Mouse (Mus musculus): Measurements from ENCODE around the gene Vps53.

Gene Vps53

DNA sequence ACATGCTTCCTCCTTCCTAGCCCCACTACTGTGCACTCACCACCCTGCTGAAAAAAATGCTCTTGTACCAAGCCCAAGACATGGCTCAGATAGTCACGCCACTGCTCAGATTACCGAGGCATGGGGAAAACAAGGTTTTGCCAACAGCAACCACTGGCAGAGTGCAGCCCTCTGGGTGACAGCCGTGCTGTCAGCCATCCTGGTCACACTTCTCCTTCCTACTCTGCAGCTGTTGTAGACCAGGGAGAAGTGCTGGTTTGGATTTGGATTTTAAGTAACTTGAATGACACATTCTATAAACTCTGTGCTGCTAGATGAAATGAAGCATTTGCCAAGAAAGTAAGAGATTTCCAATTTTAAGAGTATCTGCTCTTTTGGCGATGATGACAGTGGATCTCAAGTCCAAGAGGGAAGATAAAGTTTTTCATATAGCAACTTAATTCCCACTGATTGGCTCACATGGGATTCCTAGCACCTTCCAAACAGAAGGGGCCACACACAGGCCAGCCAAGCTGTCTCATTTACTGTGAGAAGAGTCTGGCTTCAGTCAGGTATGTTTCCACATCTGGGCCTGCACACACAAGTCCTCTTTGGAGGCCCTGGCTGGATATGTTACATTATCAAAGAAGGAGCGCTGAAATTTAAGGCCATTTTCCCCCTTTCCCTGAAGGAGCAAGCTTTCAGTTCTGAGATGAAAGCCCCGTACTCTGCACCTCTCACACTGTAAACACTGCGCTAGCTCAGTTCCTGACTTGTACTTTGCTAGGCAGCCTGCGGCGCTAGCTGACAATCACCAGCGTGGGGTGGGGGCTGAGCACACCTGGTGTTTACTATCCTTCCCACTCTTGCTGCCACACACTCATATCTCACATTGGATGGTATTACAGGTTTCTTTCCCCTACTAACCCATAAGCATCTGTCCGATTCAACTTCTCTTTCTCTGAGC is 72.6 kb downstream of the Vps53 start:
- no peak for DNase-seq

DNA sequence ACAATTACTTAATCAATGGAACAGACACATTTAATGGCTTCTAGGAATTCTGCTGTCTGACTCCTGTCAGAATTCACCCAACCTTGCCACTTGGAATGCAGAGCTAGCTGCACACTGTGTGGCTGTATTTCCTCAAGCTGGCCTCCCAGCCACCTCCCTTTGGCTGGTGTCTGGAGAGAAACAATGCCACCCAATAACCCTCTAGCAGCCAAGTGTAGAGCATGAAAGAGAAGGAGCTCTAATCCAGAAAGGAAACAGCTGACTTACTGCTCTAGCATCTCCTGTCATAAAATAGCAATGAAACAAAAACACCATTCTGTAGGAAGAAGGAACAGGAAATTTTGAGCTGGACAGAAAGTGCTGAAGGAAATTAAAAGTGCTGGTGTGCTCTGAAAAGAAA is 78.3 kb downstream of the Vps53 start:
- DNase-seq: peak; percentile 57

DNA sequence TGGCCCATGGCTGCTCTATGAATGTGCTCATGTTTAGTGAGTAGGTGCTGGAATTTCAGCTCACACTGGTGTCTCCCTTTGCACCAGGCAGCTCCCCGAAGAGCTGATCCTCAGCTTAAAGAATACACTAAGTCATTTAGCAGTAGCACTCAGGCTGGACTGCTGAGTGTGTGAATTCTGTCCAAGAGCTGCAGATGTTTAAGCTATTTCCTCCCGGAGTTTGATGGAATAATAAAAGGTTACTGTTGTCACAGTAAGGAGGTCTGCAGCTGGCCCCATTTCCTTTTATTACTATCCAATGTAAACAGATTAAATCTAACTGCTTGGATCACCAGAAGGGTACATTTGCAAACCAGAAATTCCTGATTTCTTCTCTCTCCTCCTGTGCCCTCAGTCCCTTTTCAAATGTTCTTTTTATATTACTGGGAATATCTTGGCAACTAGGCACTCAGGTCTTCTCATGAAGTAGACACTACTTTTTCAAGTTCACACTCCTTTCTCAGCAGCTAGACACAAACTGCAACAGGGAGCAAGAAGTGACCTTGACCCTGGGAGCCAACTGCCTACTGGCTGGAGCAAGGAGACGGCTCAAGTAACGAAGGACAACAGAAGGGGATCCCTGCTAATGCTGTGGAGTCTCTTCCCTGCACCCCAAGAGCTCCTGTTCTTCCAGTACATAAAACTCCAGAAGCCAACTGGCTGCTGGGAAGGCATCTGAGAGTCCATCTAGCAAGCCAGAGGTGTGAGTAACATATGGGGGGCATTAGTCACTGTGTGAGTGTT is 80.1 kb downstream of the Vps53 start:
- peak; percentile 42 for DNase-seq

DNA sequence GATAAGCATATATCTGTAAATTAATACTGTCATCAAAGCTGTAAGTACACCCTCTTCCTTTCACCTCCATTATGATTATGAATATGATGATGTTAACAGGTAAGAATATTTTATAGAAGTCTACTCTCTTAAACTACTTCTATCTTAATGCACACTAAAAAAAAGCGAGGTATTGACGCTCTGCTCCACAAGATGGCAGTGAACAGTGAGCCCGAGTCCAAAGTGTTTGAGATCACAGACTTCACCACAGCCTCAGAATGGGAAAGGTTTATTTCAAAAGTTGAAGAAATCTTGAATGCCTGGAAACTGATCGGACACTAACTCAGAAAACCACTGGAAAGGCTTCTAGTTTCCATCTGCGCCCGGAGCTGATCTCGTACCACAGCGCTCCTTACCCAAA is 85.8 kb downstream of the Vps53 start:
- no peak for DNase-seq

DNA sequence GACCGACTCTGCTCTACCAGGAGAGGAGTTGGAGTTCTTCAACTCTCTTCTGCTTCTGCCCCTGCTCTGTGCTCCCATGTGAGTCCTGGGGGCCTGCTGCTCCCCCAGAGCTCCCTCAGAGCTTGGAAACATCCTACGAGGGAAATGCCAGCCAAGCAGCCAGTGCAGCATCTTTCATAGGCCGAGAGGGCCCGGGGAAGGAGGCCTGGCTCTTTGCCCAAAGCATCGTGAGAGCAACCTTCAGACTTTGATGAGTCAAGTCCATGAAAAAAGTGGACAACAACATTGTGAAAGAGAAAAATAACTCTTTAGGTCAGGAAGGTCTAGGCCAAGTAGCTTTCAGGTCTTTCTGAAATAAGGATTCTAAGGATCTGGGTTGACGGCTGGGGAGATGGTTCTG is 89.7 kb downstream of the Vps53 start:
- DNase-seq: peak; percentile 80

DNA sequence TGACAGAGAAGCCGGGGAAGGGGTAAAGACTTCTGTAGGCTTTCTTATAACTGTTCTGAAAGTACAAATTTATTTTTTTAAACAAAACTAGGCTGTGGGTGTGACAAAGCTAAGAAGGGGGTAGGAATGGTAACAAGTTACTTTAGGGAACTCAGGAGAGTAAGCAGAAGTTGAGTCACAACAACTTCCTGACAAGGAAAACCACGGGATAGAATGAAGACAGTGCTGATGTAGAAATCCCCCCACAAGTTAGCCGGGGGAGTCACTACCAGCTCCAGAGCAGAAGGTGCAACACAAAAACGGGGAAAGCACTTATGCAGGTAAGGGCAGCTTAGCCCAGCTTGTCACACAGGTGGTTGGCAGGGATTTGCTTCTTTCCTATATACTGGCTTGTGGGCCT is 90.9 kb downstream of the Vps53 start:
- no peak for DNase-seq

DNA sequence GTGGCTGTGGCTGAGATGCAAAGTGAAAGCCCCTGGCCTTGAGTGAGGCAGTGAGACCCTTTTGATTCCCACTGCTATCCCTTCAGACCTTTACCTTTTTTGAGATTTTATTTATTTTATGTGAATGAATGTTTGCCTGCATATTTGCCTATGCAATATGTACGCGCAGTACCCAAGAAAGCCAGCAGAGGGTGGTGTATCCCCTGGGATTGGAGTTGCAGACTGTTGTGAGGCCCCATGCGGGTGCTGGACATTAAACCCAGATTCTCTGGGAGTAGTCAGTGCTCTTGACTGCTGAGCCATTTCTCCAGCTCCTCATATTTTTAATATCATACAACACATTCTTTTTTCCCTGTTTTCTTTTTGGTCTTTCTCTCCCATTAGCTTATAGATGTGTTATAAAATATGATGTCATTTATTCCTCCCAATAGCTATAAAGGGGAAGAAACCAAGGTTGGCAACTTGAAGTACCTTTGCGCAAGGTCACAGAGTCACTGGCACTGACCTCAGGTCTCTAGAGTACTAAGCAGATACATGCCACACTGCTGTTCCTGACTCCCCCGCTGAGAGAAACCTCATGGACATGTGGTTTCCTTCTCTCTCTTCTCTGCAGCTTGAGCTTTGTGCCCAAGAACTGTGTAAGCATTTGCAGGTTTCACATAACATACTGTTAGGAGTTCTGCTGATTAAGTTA is 93.4 kb downstream of the Vps53 start:
- DNase-seq: peak; percentile 44

DNA sequence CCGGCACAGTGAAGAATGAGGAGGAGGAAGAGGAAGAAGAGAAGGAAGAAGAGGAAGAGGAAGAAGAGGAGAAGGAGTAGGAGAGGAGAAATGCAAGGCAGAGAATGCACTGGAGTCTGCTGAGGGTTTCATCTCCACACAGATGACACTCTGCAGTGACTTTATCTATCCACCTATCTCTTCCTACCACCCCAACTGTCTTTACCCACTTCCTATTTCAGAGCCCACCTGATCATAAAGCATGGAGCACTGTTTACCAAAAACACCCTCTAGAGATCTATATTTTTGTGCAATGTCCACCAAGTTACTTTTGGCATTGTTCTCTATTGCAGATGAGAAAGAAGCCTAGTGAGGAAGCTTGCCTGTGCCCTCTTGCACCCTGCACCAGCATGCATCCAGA is 94.5 kb downstream of the Vps53 start:
- DNase-seq: no peak

DNA sequence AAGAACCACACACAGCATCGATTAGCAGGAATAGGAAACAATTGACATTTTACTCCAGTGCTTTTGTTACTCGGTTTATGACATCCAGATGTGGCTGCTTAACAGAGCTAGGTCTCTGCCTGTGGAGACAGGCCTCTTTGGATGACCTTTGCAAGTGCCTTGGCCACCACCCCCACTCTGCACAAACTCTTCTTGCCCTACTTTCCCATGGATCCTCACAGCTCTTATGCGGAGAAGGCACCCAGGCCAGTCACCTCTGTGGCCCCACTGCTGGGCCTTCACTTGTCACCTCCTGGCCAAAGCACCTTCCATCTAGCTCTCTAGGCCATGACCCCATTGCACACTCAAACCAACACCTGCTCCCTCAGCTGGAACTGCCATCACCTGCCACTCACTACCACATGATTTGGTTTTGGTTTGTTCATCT is 95.5 kb downstream of the Vps53 start:
- DNase-seq: no peak

DNA sequence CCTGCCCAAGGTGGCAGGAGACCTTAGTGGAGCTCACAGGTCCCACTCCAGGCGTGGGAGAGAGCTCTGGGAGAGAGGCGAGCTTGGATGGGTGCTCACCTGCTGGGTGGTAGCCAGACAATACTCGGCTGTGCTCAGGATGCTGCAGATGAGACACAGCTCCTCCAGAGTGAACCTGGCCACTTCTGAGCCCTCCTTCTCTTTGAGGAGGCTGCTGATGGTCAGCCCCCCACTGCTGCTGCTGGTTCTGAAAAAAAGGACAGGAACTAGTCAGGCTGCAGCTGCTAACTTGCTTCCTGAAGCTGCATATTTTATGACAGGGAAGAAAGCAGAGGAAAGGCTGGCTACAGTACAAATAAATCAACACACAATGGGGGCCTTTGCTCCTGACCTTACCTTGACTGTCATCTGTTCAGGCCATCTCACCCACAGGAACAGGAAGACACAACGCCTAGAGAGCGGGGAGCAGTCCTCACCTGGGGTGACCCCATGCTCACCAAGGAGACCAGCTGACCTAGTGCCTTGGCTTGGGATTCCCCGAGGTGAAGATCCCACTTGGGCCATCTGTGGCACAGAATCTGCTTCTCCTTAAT is 98.3 kb downstream of the Vps53 start:
- peak; percentile 71 for DNase-seq

DNA sequence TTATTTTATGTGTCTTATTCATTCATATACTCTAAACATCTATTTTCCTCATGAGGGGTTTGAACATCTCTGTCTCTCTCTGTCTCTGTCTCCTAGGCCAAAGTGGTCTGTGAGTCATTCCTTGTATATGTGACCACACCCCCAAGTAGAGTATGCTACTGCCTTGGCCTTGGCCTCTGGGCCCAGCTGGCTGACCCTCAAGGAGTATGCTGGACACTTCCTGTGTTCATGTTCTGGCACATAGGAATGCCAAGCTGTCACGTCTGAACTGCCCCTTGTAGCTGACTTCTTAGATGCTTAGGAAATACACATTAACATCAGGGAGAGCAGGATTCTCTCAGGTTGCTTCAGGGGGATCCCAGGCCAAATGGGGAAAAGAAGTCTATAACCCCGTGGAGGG is 99.2 kb downstream of the Vps53 start:
- DNase-seq: peak; percentile 56

DNA sequence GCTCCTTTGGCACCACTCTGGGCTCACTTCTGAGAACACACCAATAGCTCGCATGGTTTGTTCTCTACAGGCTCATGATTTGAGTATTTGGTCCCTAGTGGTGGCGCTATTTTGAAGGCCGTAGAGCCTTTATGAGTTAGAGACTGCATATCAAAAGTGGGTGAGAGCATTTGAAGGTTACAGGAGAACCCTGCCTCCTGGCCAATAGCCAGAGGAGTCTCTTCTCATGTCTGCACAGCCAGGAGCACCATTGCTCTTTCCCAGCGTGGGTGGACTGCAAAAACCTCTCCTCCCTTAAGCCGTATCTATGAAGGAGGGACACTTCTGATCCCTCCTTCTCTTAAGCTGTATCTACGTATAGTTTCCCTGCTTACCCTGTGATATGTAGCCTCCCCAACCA is 102.1 kb downstream of the Vps53 start:
- DNase-seq: no peak

DNA sequence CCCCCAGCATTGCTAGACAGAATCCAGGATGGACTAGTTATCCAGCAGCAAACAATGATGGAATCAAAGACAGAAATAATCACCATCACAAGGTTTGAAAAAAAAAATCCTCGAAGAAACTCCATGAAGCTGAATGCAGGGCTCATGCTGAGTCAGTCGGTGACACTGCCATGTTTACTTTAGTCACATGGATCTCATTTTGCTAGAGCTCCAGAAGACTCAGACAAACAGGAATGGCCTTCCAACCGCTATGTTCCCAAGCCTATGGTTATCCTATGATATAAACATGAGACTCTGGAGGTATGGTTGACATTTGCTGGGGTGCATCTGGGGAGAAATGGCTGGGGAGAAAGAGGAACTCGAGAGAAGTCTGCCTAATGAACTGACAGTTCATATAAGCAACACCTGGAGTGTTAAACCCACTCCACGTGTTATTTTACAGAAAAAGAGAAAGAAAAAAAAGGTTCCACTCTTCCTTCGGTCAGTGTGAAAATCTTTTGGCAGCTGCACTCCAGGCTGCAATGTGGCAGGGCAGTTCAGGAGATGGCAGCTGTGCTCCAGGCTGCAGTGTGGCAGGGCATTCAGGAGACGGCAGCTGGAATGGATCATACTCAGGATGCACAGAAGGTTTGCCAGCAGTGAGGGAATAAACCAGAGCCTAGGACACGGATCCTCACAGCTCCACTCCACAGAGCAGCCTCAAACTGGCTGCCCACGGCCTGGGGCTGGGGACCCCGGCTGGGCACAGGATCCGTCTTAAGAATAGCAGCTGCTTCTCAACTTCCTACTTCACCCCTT is 105.0 kb downstream of the Vps53 start:
- DNase-seq: no peak

DNA sequence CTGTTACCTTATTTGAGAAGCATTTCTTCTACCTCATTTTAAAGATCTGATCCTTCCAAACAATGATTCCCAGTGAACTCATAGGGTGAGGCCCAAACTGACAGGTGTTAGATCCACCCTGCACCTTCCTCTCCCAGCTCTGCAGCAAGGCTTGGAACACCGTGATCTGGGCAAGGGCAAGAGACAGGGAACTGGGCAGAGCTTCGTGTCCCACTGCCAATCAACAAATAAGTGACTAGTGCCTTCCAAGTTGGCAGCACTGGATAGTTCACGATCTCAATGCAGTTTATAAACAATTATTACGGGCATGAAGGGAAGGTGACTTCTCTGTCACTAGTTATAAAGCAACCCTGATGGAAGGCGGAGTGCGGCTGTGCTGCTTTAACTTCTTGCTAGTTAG is 109.6 kb downstream of the Vps53 start:
- no peak for DNase-seq

DNA sequence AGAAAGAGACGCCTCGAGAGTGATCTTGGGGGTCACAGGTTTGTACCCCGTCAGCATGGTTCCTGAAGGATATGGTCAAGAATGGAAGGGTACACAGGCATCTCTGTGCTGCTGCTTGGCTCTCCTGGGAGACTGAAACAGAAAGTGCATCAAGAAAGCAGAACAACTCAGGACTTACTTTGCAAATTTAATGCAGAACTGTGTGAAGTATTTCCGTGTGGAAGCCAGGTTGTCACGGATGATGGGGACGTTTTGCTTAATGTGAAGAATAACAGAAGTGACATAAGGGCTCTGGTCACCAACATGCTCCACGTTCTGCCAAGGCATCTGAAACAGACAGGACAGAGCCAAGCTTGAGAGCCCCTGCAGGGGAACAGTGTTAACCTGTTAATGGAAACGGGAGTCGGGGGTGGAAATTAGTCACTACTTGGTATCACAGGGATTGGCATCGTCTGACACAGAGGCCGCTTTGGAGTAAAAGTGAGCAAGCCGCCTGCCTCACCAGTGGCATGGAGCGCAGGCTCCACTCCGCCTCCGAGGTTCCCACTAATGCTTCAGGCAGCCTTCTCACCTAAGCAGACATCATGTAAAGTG is 112.8 kb downstream of the Vps53 start:
- no peak for DNase-seq

DNA sequence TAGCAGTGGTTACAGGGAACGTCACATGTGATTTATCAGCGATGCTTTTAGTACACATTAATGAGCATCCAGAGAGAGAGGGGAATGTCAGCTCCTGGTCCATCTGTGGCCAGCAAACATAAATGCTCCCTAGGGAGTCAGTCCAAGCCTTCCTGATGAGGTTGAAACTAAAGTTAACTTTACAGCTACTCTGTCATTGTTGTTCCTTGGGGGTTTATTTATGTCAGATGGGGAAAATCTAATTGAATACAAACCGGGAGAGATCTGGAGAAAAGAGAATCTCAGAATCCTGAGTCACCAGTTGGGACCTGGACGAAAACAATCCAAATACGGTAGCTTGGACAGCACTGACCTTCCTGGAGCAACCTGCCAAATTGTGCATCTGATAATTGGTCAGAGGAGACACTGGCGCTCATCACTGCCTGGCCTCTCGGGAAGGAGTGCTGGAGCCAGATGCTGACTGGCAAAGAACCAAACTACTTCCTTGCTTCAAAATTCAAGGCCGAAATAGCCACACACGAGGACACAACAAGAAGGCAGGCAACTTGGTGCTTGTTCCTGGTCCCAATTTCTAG is 113.8 kb downstream of the Vps53 start:
- peak; percentile 75 for DNase-seq

DNA sequence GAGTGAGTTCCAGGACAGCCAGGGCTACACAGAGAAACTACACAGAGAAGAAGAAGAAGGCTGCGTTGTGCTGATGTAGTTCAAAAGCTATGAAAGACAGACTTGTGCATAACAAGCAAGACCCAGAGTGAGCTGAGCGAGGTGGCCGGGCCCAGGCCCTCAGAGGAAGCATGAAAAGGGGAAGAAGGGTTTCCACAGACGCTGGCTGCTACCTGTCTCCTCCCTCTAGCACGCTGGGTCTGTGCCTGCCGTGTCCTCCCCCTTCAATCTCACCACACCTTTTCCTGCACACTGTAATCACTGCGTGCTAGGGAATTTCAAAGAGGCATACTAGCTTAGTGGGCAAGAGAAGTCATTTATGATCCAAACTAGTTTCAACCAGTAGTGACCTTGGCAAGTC is 115.0 kb downstream of the Vps53 start:
- DNase-seq: no peak

DNA sequence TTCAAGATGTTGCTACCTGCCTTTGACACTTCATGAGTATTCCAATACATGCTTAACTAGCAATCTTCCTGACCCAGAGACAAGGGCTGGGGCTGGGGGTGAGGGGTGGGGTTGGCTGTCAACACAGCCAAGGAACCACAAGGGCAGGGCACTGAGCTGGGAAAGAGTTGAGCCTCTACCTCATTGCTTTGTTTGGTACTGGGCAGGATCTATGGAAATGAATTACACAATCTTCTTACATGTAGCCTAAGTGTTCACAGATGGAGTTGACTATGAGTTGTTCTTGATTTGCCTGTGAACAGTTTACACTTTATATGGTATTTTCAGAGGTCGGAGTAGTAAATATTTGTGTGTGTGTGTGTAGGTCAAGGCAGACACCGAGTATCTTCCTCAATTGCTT is 118.5 kb downstream of the Vps53 start:
- DNase-seq: no peak

DNA sequence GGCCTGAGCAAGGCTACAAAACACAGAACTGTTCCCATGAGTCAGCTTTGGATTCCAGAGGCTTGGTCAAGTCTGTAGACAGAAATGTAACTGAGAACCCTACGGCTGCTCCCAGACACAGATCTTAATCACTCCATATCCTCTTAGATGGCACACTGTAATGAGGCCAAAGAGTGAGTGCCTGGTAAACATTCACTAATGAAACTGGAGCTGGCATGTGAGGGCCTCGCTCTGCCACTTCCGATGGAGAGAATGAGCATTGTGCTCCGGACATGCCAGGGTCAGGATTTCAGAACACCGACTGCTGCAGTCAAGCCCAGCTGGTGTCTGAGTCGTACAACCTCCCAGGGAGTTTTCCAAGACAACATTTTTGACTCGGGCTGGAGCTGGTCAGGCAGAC is 119.5 kb downstream of the Vps53 start:
- DNase-seq: peak; percentile 74

DNA sequence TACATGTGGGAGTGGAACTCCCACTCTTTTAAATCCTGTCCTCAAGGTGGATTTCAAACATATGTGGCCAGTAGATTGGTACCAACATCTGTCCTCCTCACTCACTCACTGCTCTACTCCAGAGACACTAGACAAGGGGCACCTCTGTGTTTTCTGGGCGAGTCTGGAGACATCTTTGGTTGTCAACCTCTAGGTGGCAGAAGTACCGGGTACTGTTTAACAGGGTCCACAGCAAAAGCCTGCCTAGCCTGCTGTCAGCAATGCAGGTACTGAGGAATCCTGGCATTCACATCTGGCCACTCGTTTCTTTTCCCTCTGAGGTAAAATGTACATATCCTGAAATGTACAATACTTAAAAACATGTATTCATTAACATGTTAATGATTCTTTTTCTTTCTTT is 123.0 kb downstream of the Vps53 start:
- DNase-seq: peak; percentile 56

DNA sequence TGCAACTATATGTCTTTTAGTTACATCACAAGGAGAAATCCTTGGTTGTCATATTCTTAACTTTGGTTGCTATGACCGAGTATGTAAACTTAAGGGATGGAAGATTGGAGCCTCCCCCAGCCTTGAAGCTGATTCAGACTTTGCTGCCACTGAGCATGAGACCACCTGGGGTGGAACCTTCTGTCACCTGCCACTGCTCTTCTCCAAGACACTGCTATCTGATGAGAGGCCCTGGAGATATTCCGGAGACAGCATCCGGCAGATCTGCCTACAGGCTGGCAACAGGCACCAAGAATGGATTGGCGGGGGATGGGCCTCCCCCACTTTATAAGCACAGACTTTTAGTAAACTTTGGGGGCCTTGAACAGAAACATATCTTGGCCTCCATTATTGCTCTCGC is 127.0 kb downstream of the Vps53 start:
- no peak for DNase-seq
